14 mouse cellular contexts compared by ENCODE assay signal in the genomic region with DNA sequence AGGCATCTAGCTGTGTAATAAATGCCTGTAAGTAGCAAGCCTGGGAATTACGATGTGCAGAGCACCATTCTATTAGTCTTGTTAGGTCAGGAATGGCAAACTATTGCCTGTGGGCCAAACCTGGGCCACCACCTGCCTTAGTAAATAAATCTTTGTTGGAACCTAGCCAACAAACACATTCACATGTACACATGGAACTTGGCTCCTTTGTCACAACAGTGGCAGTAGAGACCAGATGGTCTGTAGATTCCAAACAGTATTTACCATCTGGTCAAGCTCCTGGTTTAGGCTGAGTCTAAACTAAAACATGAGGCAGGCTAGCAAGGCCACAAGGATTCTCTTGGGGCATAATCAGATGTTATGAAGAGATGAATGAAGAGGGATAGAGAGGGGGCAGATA.
A peak's percentile ranks its signal among the peaks of the same experiment; 100 is the strongest.
DNase-seq lines count a peak whose midpoint lies in the region; ATAC-seq lines count a peak whose summit lies in the region.
"Had no signal": no experiment of that assay in that cellular context is flagged by ENCODE, and none has a peak within 500 bp of the region (broad histone marks: within the 10 kb centered on the region; RNA-seq: fewer than 3 reads in every experiment).

No protein-coding gene starts in this region.

- H3K4me2 ChIP-seq in forebrain, embryonic 12.5 days, result no peak overlapping the region
- no peak overlapping the region for H3K4me2 ChIP-seq in forebrain, embryonic 11.5 days (ENCODE audit: low read depth, low read length, severe bottlenecking)
- H3K4me2 ChIP-seq in hindbrain, embryonic 15.5 days, result no peak overlapping the region

- H3K4me1 ChIP-seq in forebrain, embryonic 12.5 days, result no peaks in the 10 kb centered on the region; the same call in 1 of the 2 replicates
- H3K4me1 ChIP-seq in forebrain, embryonic 11.5 days (replicated peaks; ENCODE audit: control insufficient read depth, insufficient read depth, low read length), result no peaks in the 10 kb centered on the region
- no peaks in the 10 kb centered on the region for H3K4me1 ChIP-seq in hindbrain, embryonic 15.5 days (replicated peaks)
- H3K4me1 ChIP-seq: megakaryocyte, embryonic 14.5 days had no signal

- H3K27ac ChIP-seq in forebrain, embryonic 12.5 days, result no peak overlapping the region
- no peak overlapping the region for H3K27ac ChIP-seq in forebrain, embryonic 11.5 days (ENCODE audit: low read depth, low read length)
- 0 out of 2 replicates have a peak overlapping the region, but pooled peaks have one; percentile 15 for H3K27ac ChIP-seq in hindbrain, embryonic 15.5 days (replicated peaks)
- H3K27ac ChIP-seq: heart, adult 2 months; kidney, postnatal 0 days; liver, embryonic 14.5 days had no signal

- no peaks in the 10 kb centered on the region for H3K27me3 ChIP-seq in forebrain, embryonic 12.5 days
- H3K27me3 ChIP-seq in forebrain, embryonic 11.5 days (ENCODE audit: control insufficient read depth, insufficient read depth, low read length), result no peaks in the 10 kb centered on the region
- no peaks in the 10 kb centered on the region for H3K27me3 ChIP-seq in hindbrain, embryonic 15.5 days
- H3K27me3 ChIP-seq: megakaryocyte, embryonic 14.5 days had no signal

- H3K9ac ChIP-seq in forebrain, embryonic 12.5 days, result no peak overlapping the region
- H3K9ac ChIP-seq in forebrain, embryonic 11.5 days (ENCODE audit: low read length), result no peak overlapping the region
- H3K9ac ChIP-seq in hindbrain, embryonic 15.5 days, result no peak overlapping the region
- H3K9ac ChIP-seq: liver, embryonic 14.5 days had no signal

- no peaks in the 10 kb centered on the region for H3K36me3 ChIP-seq in forebrain, embryonic 12.5 days (replicated peaks)
- no peaks in the 10 kb centered on the region for H3K36me3 ChIP-seq in forebrain, embryonic 11.5 days (ENCODE audit: control insufficient read depth, insufficient read depth, low read length)
- H3K36me3 ChIP-seq in hindbrain, embryonic 15.5 days, result no peaks in the 10 kb centered on the region

- 71% methylated on average over 1 of the region's 1 CpGs for WGBS in forebrain, embryonic 12.5 days
- 94% methylated on average over 1 of the region's 1 CpGs for WGBS in forebrain, embryonic 11.5 days
- 43% methylated on average over 1 of the region's 1 CpGs for WGBS in hindbrain, embryonic 15.5 days

- no peak for DNase-seq in forebrain, embryonic 11.5 days (ENCODE audit: low spot score)
- peak; percentile 91 for DNase-seq in brain, adult 2 months (ENCODE audit: low read depth, low spot score)
- peak; percentile 61 for DNase-seq in cerebellum, postnatal 10 days
- no peak for DNase-seq in testis, postnatal 10 days (ENCODE audit: low spot score)
- no peak for DNase-seq in frontal cortex, postnatal 36 days (ENCODE audit: low spot score in 2 of 2)
- DNase-seq in adrenal gland, postnatal 10 days, result no peak
- DNase-seq: heart, adult 2 months; heart, postnatal 4 days; spleen, adult 18-20 months had no signal

- no peaks in the 10 kb centered on the region for H3K9me3 ChIP-seq in forebrain, embryonic 12.5 days
- H3K9me3 ChIP-seq in forebrain, embryonic 11.5 days (ENCODE audit: control insufficient read depth, low read length), result no peaks in the 10 kb centered on the region
- H3K9me3 ChIP-seq in hindbrain, embryonic 15.5 days, result no peaks in the 10 kb centered on the region
- H3K9me3 ChIP-seq: megakaryocyte, embryonic 14.5 days had no signal

- peak; percentile 55; the same call in 1 of the 2 replicates for ATAC-seq in forebrain, embryonic 12.5 days (ENCODE audit: low FRiP score)
- ATAC-seq in forebrain, embryonic 11.5 days (replicated peaks; ENCODE audit: low FRiP score), result no peak
- ATAC-seq in hindbrain, embryonic 15.5 days (ENCODE audit: low FRiP score, low read depth), result peak; percentile 72; the same call in 1 of the 2 replicates

- H3K4me3 ChIP-seq in forebrain, embryonic 12.5 days (replicated peaks), result no peak overlapping the region
- no peak overlapping the region for H3K4me3 ChIP-seq in forebrain, embryonic 11.5 days (ENCODE audit: low read depth, low read length)
- no peak overlapping the region for H3K4me3 ChIP-seq in hindbrain, embryonic 15.5 days
- H3K4me3 ChIP-seq: heart, adult 2 months; megakaryocyte, embryonic 14.5 days had no signal

Comparison
In these comparisons a context has a peak if more than half of its experiments do, and no peak if none do; other contexts are left out.
1. DNase-seq: peak in brain, adult 2 months (single experiment) and cerebellum, postnatal 10 days (2 of 2); none in forebrain, embryonic 11.5 days (single experiment), testis, postnatal 10 days (single experiment), frontal cortex, postnatal 36 days (0 of 2) and adrenal gland, postnatal 10 days (single experiment).